Mouse (Mus musculus) ovary, postnatal 10 days (tissue): ENCODE measurements around the gene Adgrg3.

Experiments
- DNase-seq: peaks from one replicate; pipeline ENCODE4 v3.0.0; 2022; ENCODE audit warnings: low spot score

Gene Adgrg3

GRCm38 (mm10) chr8:94992996-94993724, 24.3 kb upstream of the Adgrg3 start:
- DNase-seq, result no peak

- no peak for DNase-seq
Observed at GRCm38 (mm10) chr8:94994006-94994405, 23.5 kb upstream of the Adgrg3 start.

GRCm38 (mm10) chr8:94994510-94994909, 23.0 kb upstream of the Adgrg3 start:
- no peak for DNase-seq

- no peak for DNase-seq
Observed at GRCm38 (mm10) chr8:94995336-94995893, 22.1 kb upstream of the Adgrg3 start.

DNA sequence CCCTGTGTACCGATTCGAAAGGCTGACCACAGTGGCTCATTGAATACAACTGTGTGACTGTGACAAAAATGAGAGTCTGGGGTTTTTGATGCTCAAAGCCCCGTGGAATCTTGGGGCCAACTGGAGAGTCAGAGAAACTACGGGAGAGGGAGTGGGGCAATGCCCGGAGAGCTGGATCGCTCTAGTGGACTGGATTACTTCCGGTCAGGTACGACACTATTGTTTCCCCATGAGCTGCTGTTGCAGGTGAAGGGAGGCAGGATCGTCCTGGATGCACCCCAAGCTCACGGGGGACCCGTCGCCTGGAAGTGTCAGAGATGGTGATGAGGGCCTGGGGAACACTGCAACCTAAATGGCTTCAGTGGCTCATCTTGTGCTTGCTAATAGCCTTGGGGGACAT, 21.5 kb upstream of the Adgrg3 start:
- no peak for DNase-seq

GRCm38 (mm10) chr8:94996899-94997856, 20.3 kb upstream of the Adgrg3 start:
- no peak for DNase-seq

GRCm38 (mm10) chr8:94997857-94998243, 19.6 kb upstream of the Adgrg3 start:
- no peak for DNase-seq

- no peak for DNase-seq
Observed at GRCm38 (mm10) chr8:94998431-94998830, 19.1 kb upstream of the Adgrg3 start.

- no peak for DNase-seq
Observed at GRCm38 (mm10) chr8:94999004-94999403, 18.5 kb upstream of the Adgrg3 start.

GRCm38 (mm10) chr8:94999956-95000355, 17.5 kb upstream of the Adgrg3 start:
- DNase-seq, result no peak

DNA sequence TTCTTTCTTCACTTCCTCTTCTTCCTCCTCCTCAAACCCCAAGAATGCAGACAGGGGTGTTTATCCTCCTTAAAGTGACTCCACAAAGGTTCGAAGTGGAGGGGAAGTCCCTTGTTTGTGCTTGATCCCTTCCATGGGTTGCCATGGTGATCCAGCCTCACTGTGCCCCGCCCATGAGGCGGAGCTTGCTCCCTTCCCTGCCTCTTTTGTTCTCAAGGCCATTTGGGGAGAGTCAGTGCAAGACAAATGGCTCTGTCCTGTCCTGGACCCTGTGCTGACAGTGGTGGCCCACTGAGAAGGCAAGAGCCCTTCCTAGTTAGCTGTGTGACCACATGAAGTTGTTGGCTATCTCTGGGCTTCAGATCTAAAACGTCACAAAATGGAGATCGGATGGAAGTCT, 16.8 kb upstream of the Adgrg3 start:
- no peak for DNase-seq

- DNase-seq, result no peak
Observed at GRCm38 (mm10) chr8:95001165-95001564, 16.3 kb upstream of the Adgrg3 start.

GRCm38 (mm10) chr8:95001655-95002054, 15.8 kb upstream of the Adgrg3 start:
- no peak for DNase-seq

DNA sequence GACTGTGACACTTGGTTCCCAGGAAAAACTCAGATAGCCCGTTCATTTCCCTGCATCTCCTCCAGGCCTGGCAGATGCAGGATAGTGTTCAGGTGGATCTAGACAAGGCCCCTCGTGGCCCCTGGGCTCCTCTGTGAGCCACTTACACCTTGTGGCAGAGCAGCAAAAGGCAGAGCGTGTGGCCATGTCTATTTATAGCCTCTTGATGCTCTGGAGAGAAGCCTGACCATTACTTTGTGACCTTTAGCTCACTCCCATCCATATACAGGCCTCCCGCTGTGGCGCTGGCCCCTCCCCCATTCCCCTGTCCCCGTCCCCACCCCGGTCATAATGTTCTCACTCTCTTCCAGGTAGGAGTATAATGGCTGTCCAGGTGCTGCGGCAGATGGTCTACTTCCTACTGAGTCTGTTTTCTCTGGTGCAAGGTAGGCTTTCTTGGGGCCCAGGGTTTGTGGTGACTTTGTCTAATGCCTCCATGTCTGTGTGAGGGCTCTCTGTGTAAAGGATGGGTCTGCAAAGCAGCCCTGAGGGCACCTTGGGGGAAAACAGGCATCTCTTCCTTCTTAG, 15.3 kb upstream of the Adgrg3 start:
- DNase-seq, result no peak

- no peak for DNase-seq
Observed at GRCm38 (mm10) chr8:95012442-95012919, 5.0 kb upstream of the Adgrg3 start.

GRCm38 (mm10) chr8:95015866-95016265, 1.6 kb upstream of the Adgrg3 start:
- no peak for DNase-seq

DNA sequence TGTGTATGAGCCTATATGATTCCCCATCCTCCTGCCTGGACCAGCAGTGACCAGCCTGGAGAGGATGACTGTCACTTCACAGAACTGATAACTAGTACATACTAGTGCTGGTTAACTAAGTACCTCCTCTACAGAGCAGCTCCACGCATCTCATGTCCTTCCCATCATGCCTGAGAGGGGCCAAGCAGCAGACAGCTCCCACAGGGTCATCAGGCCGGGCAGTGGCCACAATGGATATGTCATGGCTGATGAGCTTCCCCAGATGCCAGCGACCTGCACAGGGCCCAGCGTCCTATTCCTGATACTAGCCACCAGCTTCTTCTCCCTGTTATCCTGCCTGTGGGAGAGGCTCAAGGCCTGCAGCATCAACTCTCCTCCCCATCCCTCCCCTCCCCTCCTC, 808 bp upstream of the Adgrg3 start:
- DNase-seq, result no peak

GRCm38 (mm10) chr8:95017969-95018635, 610 bp downstream of the Adgrg3 start:
- no peak for DNase-seq

- DNase-seq, result no peak
Observed at GRCm38 (mm10) chr8:95020293-95020777, 2.8 kb downstream of the Adgrg3 start.

DNA sequence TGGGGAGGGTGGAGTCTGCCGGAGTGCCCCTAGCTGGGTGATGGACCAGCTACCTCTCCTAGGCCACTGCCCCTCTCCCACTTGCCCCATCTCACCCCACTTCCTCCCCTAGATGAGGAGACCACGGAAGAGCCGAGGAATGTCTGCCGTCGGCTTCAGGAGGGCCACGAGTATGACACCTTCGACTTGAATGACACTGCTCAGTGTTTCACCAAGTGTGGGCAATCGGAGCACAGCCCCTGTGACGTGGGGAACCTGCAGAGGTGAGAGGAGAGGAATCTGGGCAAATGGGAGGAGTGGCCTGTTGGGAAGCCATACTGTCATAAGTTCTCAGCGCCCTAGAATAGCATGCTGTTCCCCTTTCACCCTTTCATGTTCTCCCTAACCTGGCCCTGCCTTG, 3.3 kb downstream of the Adgrg3 start:
- DNase-seq, result no peak

GRCm38 (mm10) chr8:95023201-95023600, 5.7 kb downstream of the Adgrg3 start:
- DNase-seq, result no peak

- DNase-seq, result no peak
Observed at GRCm38 (mm10) chr8:95024387-95024786, 6.9 kb downstream of the Adgrg3 start.
